Mouse (Mus musculus) heart, embryonic 15.5 days (tissue): ENCODE data around the gene Commd1. TPM values are rescaled to one million over a fixed set of nuclear protein-coding genes. Genes with fewer than 3 reads are reported as not detected.
A peak's percentile ranks its signal among the peaks of the same experiment; 100 is the strongest.

Experiments used
- ATAC-seq: fragments of 200-750 bp; cut with Nextera tagmentation; replicated peaks from 2 replicates; pipeline ENCODE4 v1.8.0; 2017; ENCODE audit warnings: low read depth, moderate TSS enrichment; ENCODE audit not compliant: insufficient number of reproducible peaks, insufficient read depth, low FRiP score
- H3K27ac ChIP-seq: fragments of 300-500 bp; sonication (generic); 2 replicates; pipeline ENCODE4 v1.5.1; 2015; ENCODE audit warnings: mild to moderate bottlenecking, inconsistent platforms
- H3K27me3 ChIP-seq: fragments of 300-500 bp; sonication (generic); 2 replicates; pipeline ENCODE4 v1.6.1; 2015; ENCODE audit warnings: inconsistent platforms
- H3K36me3 ChIP-seq: fragments of 300-500 bp; sonication (generic); 2 replicates; pipeline ENCODE4 v1.6.1; 2015; ENCODE audit warnings: mild to moderate bottlenecking, inconsistent platforms
- H3K4me1 ChIP-seq: fragments of 300-500 bp; sonication (generic); replicated peaks from 2 replicates; pipeline ENCODE4 v1.6.1; 2015; ENCODE audit warnings: inconsistent platforms
- H3K4me2 ChIP-seq: fragments of 300-500 bp; sonication (generic); 2 replicates; pipeline ENCODE4 v1.6.1; 2015; ENCODE audit warnings: inconsistent platforms, mild to moderate bottlenecking, moderate library complexity
- H3K4me3 ChIP-seq: fragments of 300-500 bp; sonication (generic); 2 replicates; pipeline ENCODE4 v1.5.1; 2015; ENCODE audit warnings: mild to moderate bottlenecking, inconsistent platforms
- H3K9ac ChIP-seq: fragments of 300-500 bp; sonication (generic); 2 replicates; pipeline ENCODE4 v1.6.1; 2015; ENCODE audit warnings: mild to moderate bottlenecking, inconsistent platforms
- H3K9me3 ChIP-seq: fragments of 300-500 bp; sonication (generic); replicated peaks from 2 replicates; pipeline ENCODE4 v1.6.1; 2016; ENCODE audit warnings: inconsistent platforms
- WGBS: fragments of 180-500 bp; shearing (Covaris S2); methylation state at CpG from one replicate; pipeline ENCODE4 v1.1.7; 2015; ENCODE audit warnings: mixed read lengths; 5-methylcytosine and 5-hydroxymethylcytosine counted together
- polyA plus RNA-seq: library from polyadenylated mRNA; unstranded; fragments of >200 nt; fragmentation: Nextera tagmentation; extraction: Ambion mirVana; gene quantifications from 2 replicates; pipeline ENCODE4 v1.2.1, GENCODE M21; 2015

Gene Commd1
- polyA plus RNA-seq, 1 experiment from 2014 or later: 351 TPM

DNA sequence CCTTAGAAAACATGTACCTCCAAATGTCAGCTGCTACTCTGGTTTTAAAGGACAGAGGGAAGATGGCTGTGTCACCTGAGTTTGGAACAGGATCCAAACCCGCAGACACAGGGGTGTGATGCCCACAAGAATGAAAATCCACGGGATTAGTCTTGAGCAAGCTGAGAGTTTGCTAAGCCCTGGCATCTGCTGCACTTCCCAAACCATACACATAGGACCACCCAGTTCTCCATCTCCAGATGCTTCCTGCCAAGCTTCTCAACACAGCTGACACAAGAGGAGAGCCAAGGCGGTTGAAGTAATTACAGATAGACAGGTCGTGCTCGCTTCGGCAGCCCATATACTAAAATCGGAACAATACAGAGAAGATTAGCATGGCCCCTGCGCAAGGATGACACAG lies 113.6 kb downstream of the Commd1 start:
- H3K4me2 ChIP-seq: no peak overlapping the region
- WGBS: 75% methylated on average over 8 of the region's 8 CpGs
- ATAC-seq: no peak

DNA sequence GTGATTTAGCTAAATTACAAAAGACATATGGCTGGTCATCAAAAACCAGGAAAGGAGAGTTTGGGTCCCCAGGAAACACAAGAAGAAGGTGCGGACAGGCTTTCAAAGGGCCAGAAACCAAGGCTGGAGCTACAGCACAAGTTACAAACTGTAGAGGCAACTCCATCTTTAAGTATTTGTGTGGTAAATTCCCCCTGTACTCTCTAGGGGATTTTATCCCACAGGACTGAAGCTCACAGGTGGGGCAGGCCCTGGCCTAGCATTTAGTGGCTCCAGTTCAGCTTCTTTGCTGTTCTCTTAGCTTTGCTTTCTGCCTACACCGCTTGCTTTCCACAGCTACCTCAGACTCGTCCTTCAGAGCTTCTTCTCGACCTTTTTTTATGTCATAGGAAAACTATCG lies 114.5 kb downstream of the Commd1 start:
- WGBS: 80% methylated on average over 5 of the region's 5 CpGs
- no peak overlapping the region for H3K27ac ChIP-seq
- no peaks in the 10 kb centered on the region for H3K36me3 ChIP-seq
- H3K27me3 ChIP-seq: no peaks in the 10 kb centered on the region
- no peak for ATAC-seq
- H3K9me3 ChIP-seq: no peaks in the 10 kb centered on the region
- no peak overlapping the region for H3K4me3 ChIP-seq
- H3K9ac ChIP-seq: no peak overlapping the region
- peaks cover 10% of the 10 kb centered on the region for H3K4me1 ChIP-seq
- H3K4me2 ChIP-seq: no peak overlapping the region

More for the DNA sequence above, 113.6 kb downstream of the Commd1 start:
- Histone ChIP-seq H3K27ac (no peak overlapping the region), H3K4me3 (no peak overlapping the region), H3K36me3 (no peaks in the 10 kb centered on the region), H3K27me3 (no peaks in the 10 kb centered on the region), H3K9me3 (no peaks in the 10 kb centered on the region), H3K4me1 (peaks cover 13% of the 10 kb centered on the region), H3K9ac (no peak overlapping the region)

DNA sequence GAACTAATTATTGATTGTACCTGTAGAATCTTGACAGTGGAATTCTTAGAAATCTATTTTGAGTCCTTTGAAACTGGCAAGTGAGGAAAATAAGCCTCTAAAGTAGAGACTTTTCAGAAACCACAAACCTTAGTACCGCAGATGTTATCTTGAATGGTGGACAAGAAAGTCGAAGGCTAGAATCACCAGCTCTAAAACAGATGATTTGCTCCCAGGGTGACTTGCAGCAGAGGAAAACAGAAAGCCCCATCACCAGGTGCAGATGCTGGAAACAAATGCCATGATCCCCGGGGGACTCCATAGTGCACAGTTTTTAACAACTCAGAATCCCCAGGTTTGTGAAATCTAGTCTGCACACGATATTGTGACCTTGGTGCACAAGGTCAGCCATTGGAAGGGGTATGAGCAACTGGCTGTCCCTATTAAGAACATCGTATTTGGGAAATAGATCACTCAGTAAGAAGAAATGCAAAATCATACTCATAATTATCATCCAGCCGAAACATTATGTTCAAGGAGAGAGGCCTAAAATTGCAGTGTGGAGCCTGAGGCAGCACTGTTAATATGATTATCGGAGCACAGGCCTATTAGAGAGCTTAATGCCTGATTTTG lies 116.4 kb downstream of the Commd1 start:
- no peaks in the 10 kb centered on the region for H3K4me1 ChIP-seq
- no peak for ATAC-seq
- no peaks in the 10 kb centered on the region for H3K36me3 ChIP-seq
- 77% methylated on average over 7 of the region's 7 CpGs for WGBS
- no peak overlapping the region for H3K27ac ChIP-seq
- no peak overlapping the region for H3K4me2 ChIP-seq
- no peak overlapping the region for H3K9ac ChIP-seq
- no peak overlapping the region for H3K4me3 ChIP-seq
- H3K27me3 ChIP-seq: no peaks in the 10 kb centered on the region
- no peaks in the 10 kb centered on the region for H3K9me3 ChIP-seq

DNA sequence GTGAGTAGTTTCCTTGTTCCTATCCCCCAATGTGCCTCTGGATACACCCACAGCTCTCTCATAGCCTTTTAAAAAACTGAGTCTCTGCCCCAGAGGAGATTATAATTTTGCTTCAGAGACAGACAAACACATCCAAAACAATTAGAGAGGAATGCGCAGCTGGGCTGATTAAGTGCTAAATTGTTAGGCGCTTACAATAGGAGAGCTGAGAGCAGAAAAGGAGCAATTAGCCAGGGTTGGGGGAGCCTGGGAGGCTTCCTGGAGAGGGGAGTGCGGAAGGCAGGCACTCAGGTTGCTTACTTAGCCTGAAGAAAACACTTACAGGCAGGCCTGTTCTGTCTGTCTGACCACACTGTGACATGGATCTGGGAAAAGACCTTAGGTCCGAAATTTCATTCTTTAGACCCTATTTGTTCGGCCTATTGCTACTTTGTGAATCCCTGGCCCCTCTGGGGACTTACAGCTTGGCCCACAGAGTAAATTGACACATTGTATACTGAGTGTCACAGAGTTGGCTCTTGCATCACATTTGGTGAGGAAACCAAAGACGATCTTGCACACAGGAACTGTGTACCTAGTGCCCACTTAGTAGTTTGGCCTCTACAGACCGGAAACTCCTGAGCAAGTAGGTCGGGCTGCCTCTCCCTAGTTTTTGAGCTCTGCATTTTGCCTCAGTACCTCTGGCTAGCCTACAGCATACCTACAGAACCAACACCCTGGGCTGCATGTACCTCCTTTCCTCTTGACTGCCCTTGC lies 117.7 kb downstream of the Commd1 start:
- Histone ChIP-seq H3K27ac (no peak overlapping the region), H3K9ac (no peak overlapping the region), H3K4me3 (no peak overlapping the region), H3K4me2 (no peak overlapping the region), H3K9me3 (no peaks in the 10 kb centered on the region), H3K27me3 (no peaks in the 10 kb centered on the region), H3K4me1 (peaks cover 6% of the 10 kb centered on the region; the same call in 1 of the 2 replicates), H3K36me3 (no peaks in the 10 kb centered on the region)
- ATAC-seq: no peak
- WGBS: 72% methylated on average over 8 of the region's 8 CpGs

DNA sequence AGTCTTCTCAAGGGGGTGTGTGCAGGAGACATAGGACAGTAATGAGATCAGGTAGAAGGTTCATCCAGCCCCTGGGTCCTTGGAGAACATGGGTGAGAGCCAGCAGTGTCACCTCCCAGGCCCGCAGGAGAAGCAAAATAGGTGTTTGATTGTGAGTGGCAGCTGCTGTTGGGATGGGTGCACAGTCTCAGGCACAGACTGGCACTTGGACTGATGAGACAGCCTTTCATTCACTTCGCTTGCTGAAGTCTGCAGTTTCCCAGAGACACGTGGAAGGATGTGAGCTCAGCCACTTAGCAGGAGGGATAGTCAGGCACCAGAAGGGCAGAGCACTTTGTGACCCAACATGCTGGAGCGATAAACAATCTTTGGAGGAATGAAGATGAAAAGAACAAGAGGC lies 118.6 kb downstream of the Commd1 start:
- Histone ChIP-seq H3K4me2 (no peak overlapping the region), H3K36me3 (no peaks in the 10 kb centered on the region), H3K9ac (no peak overlapping the region), H3K27ac (no peak overlapping the region), H3K27me3 (0 out of 2 replicates have a peak, but pooled peaks cover 4% of the 10 kb centered on the region), H3K9me3 (no peaks in the 10 kb centered on the region), H3K4me1 (peaks cover 10% of the 10 kb centered on the region), H3K4me3 (no peak overlapping the region)
- ATAC-seq: no peak
- WGBS: 50% methylated on average over 4 of the region's 4 CpGs

DNA sequence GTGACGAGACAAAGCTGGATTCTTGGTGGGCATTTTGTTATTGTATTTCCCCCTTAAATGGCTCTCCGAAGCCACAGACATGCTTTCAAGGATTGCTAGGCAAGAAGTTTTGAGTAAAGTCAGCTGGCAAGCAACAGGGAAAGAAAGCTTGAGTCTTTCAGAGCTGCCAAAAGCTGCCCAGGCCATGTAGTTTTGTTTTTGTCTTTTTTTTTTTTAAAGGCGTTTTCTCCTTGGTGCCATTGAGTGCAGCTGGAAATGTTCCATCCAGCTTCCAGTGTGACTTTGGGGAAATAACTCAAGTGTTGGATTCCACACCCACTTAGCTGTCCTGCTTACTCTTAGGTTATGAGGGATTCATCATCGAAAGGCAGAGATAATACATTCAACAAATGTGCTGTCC lies 120.9 kb downstream of the Commd1 start:
- Histone ChIP-seq H3K4me3 (no peak overlapping the region), H3K9ac (no peak overlapping the region), H3K9me3 (no peaks in the 10 kb centered on the region), H3K4me2 (peak overlapping the region; percentile 99), H3K36me3 (no peaks in the 10 kb centered on the region), H3K4me1 (peaks cover 16% of the 10 kb centered on the region), H3K27ac (no peak overlapping the region), H3K27me3 (0 out of 2 replicates have a peak, but pooled peaks cover 4% of the 10 kb centered on the region)
- WGBS: 72% methylated on average over 4 of the region's 4 CpGs
- no peak for ATAC-seq

DNA sequence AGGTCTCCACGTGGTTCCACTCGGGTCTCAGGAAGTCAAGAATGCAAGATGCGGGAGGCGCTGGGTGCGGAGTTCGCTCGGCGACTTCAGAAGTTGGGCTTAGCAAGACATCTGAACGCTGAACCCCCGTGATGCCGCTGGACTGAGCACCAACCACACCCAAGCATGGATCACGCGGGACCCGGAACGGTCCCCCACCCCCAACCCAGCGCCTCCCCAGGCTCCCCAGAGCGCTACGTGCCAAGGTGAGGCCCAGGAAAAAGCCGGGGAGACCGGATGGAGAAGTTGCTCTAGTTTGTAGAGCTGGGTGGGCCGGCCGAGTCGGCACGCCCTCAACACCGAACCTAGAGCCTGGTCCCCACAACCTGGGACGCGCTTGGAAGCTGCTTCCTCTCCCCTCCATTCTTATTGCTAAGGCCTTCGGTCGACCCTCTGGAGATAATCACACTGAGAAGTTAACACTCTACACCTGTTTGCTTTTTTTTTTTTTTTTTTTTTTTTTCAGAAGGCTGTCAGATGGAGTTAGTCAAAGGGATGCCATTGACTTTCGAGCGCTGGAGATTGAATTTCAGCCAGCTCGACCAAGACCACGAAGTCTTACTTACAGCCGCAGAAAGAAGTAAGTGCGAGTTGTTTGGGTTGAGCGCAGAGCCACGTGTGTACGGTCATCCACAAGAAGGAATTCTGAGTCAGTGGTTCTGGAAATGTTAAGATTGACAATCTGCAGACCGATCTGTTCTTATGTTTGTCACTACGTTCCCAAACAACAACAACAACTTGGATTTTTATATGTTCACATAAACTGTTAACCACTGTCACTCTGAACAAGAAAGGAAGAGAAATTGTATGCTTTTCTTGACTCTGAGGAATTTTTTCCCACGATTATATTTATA lies 121.6 kb downstream of the Commd1 start, which contains the start of gene B3gnt2:
Gene B3gnt2, minus strand, starts transcription at position 627 of the 893 bp plus-strand sequence.
- no peak for ATAC-seq
- H3K27ac ChIP-seq: peak within 1 kb of the TSS; percentile 81
- H3K27me3 ChIP-seq: 0 out of 2 replicates have a peak, but pooled peaks cover 4% of the 10 kb centered on the region
- no peaks in the 10 kb centered on the region for H3K36me3 ChIP-seq
- H3K4me2 ChIP-seq: peak within 1 kb of the TSS; percentile 99
- peaks cover 16% of the 10 kb centered on the region for H3K4me1 ChIP-seq
- H3K9ac ChIP-seq: peak within 1 kb of the TSS; percentile 87
- 7% methylated on average over 41 of the region's 41 CpGs for WGBS
- H3K9me3 ChIP-seq: no peaks in the 10 kb centered on the region
- H3K4me3 ChIP-seq: peak within 1 kb of the TSS; percentile 85

DNA sequence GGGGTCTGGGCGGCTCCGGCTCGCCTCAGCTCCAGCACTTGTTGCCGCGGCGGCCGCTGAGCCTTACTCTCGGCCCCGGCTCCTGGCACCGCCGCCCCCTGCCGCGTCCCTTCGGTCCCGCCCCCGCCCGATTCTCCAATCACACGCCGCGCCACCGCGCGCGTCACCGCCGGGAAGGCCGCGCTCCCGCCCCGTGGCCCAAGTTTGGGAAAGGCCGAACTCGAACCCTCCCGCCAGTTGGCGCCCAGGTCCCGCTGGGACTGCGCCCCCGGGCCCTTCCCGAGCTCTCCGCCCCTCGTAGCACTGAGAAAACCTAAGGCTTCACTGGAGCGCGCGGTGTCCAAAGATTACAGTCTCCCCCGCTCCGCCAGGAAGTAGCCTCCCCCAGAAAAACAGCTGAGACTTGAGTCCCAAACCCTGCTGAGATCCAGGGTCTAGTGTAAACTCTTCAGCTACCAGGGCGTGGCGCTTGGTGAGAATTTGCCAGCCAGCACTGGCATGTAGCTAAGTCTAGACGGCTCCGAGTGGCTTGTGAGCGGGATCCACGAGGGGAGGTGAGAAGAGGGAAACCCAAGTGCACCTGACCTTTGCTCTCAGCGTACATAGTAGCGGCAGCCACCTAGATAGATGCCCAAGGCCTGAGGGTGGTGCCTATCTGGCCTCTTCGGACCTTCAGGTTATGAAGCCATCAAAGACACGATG lies 122.4 kb downstream of the Commd1 start:
- no peaks in the 10 kb centered on the region for H3K36me3 ChIP-seq
- under 1% methylated on average over 42 of the region's 55 CpGs for WGBS

DNA sequence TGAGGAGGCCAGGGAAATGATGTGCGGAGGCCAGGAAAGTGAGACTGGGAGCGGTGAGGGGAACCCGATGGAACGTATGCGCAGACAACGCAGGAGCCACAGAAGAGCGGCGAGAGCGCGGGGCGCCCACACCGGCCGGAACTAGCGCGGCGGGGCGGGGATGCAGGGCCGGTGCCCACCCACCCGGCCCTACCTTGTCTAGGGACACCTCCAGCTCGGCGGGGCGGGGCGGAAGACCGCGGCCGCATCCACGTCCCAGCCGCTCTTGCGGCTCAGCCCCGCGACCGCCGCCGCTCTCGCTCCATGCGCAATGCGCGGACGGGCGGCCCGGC lies 122.9 kb downstream of the Commd1 start:
- WGBS: under 1% methylated on average over 21 of the region's 41 CpGs

More for the DNA sequence above, 122.4 kb downstream of the Commd1 start:
- H3K9me3 ChIP-seq: no peaks in the 10 kb centered on the region
- 0 out of 2 replicates have a peak, but pooled peaks cover 4% of the 10 kb centered on the region for H3K27me3 ChIP-seq
- peak overlapping the region; percentile 87 for H3K9ac ChIP-seq
- peak overlapping the region; percentile 85 for H3K4me3 ChIP-seq
- H3K4me2 ChIP-seq: peak overlapping the region; percentile 99
- H3K27ac ChIP-seq: peak overlapping the region; percentile 81
- peak; percentile 95 for ATAC-seq
- peaks cover 16% of the 10 kb centered on the region for H3K4me1 ChIP-seq

DNA sequence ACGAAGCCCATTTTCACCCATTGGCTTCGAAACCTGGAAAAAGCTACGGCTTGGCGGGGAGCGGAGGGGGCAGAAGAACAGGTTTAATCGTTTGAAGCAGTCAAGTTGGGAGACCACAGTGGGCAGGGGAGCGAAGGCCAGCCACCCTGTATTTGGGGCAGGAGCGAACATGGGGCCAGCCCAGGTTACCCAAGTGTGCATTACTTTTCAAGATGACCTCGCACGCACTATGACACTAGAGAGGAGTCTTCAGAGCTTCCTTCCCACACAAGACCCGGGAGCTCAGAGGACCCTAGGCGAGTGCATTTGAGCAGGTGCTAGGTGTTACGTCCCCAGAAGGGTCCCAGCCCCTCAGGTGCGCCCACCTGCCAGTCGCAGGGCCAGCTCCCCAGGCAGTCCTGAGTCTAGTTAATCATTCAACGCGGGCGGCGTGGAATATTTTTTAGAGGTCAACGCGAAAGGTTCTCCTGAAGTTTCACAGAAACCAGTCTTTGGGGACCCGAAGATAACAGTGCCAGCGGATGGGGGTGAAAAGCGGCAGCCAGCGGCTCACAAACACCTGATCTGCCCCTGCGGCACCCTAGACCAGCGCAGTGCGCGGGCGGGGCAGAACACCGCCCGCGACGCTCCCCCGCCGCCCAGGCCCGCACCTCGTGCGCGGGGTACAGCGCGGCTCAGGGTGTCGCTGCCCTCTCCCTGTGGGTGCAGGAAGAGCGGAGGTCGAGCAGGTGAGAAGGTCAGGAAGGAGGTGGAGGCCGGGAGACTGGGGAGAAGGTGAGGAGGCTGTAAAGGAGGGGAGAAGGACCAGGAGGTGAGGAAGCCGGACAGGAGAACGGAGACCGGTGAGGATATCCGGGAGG lies 123.5 kb downstream of the Commd1 start:
- Histone ChIP-seq H3K27me3 (0 out of 2 replicates have a peak, but pooled peaks cover 4% of the 10 kb centered on the region), H3K36me3 (no peaks in the 10 kb centered on the region), H3K4me2 (peak overlapping the region; percentile 99), H3K27ac (peak overlapping the region; percentile 81), H3K4me1 (peaks cover 16% of the 10 kb centered on the region), H3K4me3 (peak overlapping the region; percentile 85), H3K9me3 (no peaks in the 10 kb centered on the region), H3K9ac (peak overlapping the region; percentile 87)
- no peak for ATAC-seq
- 3% methylated on average over 50 of the region's 50 CpGs for WGBS

More for the DNA sequence above, 122.9 kb downstream of the Commd1 start:
- Histone ChIP-seq H3K4me1 (peaks cover 16% of the 10 kb centered on the region), H3K27me3 (0 out of 2 replicates have a peak, but pooled peaks cover 4% of the 10 kb centered on the region), H3K36me3 (no peaks in the 10 kb centered on the region), H3K27ac (peak overlapping the region; percentile 81), H3K4me3 (peak overlapping the region; percentile 85), H3K4me2 (peak overlapping the region; percentile 99), H3K9ac (peak overlapping the region; percentile 87), H3K9me3 (no peaks in the 10 kb centered on the region)
- ATAC-seq: peak; percentile 69
